Mouse (Mus musculus): ENCODE data around the gene Cd7.

DNA sequence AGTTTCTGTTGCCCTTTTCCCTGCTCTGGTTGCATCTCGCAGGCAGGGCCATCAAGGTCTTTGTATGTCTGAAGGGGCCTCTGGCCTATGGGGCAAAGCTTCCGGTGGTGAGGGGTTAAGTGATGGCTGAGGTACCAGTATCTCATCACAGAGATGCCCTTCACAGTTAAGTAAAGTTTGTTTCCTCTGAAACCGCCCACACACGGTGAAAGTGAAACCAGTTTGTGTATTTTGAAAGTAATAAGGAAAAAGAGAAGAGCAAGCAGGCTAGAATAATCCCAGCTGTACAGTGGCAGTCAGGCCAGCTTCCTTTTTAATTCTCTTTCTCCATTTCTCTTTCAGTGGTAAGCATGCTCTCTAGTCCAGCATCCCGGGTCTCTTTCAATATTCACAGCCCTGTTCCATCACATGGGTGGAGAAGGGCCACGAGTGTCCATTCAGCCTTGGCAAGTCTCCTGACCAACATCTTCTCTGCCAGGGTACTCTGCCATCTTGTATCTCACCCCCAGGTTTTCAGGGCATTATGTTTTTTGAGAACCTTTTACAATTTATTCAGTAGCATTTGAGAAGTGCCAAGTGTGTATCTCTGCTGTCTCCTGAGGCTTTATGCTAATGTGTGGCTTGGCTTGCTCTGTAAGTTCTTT, 43.8 kb upstream of the Cd7 start:
- no peak for TF ChIP-seq CTCF (IDR thresholded peaks at IDR 0.05; ENCODE audit: insufficient read depth, low read depth, low read length)
- no peak for TF ChIP-seq POLR2A (IDR thresholded peaks at IDR 0.05; ENCODE audit: insufficient read depth, low read depth, low read length)
